Mouse (Mus musculus): Measurements from ENCODE around the gene H13.

H13 gene

DNA sequence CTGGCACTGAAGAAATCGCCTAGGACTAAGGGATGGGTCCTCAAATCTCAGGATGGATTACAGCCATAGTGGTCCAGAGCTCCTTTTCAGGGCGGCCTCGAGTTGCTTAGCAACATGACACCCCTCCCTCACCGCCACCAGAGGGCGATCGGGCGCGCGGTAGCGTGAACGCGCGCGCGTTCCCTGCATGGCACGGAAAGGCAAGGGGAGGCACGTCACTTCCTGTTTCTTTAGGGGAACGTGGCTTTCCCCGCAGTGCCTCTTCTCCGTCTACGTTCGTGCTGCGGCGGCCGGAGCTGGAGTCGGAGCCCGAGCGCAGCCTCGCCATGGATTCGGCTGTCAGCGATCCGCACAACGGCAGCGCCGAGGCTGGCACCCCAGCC, at the start of gene H13:
Gene H13, plus strand, starts transcription at position 206 of the 383 bp plus-strand sequence.
- peak; percentile 86 to 90 for DNase-seq (ENCODE audit: low spot score in 2 of 2)

DNA sequence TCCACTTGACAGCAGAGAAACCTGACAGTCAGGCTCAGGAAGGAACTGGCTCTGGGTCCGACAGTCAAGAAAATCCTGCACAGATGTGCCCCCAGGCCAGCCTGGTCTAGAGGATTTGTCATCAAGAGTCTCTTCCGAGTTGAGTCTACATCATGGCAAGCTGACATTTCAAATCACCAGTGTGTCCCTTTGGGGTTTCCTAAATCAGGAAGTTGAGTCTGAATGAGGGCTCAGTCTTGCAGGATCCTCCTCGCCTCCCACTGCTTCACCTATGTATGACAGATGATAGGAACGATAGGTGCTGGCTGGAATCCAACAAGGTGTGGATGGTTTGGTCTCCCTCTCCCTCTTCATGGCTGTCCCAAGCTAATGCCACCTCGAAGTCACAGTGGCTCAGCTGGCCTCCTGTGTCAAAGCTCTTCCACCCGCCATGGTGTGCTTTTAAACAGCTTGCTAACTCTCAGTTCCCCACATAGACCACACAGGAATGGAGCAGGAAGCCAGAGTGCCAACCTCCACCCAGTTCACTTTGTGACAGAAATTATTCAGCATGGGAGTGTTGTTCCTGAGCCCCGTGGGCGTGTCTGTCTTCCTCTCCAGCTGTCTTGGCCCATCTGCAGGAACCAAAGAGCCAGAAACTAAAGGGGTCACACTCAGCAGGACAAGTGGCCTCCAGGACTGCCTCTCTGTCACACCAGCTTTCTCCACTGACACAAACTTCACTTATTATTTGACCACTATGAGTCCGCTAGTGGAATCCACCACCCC, 48.7 kb upstream of the H13 start:
- DNase-seq (ENCODE audit: low spot score in 2 of 2): no peak

DNA sequence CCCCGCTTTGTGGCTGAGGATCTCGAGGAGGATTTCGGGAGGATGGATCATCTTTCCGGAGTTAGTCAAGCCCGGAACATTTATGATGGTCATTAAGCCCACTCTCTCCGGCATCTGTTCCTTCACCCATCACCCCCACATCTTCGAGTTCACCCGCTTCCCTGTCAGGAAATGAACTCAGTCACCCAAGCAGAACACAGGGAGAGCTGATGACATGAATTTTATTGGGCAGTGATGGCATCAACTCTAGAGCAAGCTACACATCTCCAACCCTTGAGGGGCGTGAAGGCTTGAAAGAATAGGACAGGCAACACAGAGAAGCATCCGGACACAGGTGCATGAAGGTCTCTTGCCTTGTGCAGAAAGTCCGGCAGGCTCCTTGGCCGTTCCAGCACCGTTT, 47.1 kb upstream of the H13 start:
- no peak for DNase-seq (ENCODE audit: low spot score in 2 of 2)

DNA sequence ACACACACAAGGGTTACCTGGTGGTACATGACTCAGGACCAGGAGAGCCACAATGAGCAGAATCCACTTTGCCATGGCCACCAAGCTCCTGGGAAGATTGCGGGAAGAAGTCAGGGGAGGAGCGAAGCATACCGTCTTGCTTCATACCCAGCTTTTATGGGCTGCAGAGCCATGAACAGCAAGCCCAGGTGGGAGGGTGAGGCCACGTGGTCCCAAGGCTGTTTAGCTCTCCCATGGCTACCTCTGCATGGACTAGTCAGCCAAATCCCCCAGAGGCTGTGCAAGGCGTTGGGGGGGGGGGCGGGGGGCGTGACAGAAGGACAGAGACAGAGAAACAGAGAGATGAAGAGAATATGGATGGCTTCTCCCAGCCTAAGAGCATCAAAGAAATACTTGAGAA, 46.3 kb upstream of the H13 start, which contains the start of gene Defb25:
Gene Defb25, minus strand, starts transcription at position 101 of the 400 bp plus-strand sequence.
- DNase-seq (ENCODE audit: low spot score in 2 of 2): no peak

DNA sequence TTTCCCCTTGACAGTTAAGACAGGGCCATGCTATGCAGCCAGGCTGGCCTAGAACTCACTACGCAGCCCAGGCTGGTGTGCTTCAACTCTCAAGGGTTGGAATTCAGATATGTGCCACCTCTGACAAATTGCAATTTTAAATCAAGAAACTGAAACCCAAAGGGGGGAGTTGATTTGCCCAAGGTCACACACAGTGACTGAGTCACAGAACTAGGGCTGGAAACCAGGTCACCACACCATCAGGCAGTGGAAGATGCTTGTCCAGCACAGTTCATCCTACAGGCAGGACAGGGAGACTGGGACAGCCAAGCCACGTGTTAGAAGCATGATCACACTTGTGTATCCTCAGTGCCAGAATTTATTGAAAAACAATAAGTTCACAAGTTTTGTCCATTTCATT, 44.7 kb upstream of the H13 start:
- no peak for DNase-seq (ENCODE audit: low spot score in 2 of 2)

DNA sequence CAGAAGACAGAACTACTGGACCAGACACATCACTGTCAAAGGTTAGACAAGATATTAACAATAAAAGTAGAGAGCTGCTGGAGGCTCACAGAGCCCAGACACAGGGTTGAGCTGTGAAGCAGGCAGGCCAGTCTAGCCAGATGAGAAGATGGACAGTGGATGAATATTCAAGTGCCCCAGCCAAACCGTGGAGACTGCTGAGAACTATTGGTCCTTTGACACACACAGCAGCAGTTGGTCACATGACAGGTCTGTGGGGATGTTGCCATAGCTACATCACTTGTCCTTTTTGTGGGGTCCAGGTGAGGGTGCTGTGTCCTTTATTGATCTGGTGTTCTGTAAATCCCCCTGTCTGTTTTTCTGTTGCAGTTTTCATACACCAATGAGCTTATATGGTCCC, 44.0 kb upstream of the H13 start:
- DNase-seq (ENCODE audit: low spot score in 2 of 2): no peak

DNA sequence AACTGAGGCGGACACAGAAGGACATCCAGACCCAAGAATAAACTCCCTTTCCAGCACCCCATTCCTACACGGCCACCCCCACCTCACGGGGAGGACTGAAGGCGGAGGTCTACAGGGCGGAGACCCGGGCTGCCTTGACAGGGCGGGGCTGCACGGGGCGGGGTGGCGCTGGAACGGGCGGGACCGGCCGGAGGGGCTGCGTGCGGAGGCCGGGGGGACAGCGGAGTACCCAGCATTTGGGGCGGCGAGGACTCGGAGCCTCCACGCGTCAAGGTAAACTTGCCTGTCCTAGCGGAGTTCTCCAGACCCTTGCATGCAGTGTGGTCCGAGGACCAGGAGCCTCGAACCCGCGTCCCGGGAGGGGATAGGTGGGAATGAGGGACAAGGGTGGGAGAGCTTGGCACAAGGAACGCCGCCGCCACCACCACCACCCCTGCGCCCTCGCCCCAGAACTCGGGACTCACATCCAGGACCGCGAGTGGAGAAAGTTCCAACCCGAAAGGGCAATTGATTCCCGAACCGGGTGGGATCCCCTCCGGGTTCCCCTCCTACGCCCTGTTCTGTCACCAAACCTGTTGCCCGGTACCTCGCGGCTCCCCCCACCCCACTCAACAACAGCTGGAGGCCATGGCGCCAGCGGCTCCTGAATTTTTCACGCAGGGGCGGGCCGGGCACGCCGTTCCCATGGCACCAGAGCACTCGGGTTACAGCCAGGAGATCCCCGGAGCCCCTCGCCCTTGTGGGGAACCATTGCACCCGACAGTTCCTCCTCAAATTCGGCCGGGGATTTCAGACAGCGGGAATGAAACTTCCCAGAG, 42.3 kb upstream of the H13 start, which contains the start of gene Rem1:
Gene Rem1, plus strand, starts transcription at position 178 of the 818 bp plus-strand sequence.
- peak; percentile 59 to 62 for DNase-seq (ENCODE audit: low spot score in 2 of 2)

DNA sequence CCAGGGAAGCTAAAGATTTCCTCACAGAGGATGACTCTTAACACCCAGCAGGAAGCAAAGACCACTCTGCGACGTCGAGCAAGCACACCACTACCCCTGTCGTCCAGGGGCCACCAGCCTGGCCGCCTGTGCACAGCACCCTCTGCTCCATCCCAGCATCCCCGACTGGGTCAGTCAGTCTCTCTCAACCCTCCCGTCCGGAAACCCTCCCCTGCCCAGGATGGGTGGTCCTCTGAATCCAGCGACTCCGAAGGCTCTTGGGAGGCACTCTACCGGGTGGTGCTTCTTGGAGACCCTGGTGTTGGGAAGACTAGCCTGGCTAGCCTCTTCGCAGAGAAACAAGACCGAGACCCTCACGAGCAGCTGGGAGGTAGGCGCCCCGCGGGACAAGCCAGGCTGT, 41.2 kb upstream of the H13 start:
- no peak for DNase-seq (ENCODE audit: low spot score in 2 of 2)

DNA sequence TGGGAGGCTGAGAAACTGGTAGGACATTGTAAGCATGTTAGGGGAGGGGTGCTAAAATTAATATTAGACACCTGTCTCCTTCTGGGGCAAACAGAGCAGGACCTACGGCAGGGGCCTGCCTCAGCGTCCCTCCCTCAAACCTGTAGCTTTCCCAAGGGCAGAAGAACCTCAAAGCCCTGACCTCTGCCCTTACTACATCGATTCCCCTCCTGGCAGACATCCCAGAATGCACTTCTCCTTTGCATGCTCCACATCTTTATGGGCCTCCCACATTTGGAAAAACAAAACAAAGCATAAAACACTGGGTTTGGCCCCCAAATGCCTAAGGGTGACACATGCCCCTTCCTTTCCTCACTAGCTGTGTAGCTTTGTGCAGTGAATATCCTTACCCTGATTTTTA, 40.0 kb upstream of the H13 start:
- no peak for DNase-seq (ENCODE audit: low spot score in 2 of 2)

DNA sequence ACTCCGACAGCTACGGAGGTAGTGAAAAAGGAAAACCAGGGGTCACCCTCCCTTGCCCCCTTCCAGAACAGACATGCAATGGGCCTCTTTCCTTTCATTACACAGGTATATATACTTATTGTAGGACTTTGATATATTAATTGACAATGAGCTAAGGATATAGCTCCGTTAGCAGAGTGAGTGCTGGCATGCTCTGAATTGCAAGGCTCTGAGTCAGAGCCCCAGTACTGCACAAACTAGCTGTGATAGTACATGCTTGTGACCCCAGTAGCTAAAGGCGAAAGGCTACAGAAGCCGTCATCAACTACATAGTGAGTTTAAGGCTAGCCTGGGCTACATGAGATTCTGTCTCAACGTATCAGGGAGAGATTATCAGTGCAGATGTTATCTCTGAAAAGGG, 39.4 kb upstream of the H13 start:
- DNase-seq (ENCODE audit: low spot score in 2 of 2): no peak

DNA sequence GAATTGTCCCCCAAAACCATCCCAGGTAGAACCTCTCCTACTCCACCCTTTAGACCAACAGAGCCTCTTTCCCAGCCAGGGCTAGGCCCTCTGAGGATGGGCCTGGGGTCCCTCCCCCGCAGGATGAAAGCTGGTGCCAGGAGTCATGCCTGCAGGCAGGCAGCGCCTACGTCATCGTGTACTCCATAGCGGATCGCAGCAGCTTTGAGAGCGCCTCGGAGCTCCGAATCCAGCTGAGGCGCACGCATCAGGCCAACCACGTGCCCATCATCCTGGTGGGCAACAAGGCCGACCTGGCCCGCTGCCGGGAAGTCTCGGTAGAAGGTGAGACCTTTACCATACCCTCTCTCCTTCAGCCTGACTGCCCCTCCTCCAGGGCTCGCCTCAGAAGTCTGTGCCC, 35.9 kb upstream of the H13 start:
- no peak for DNase-seq (ENCODE audit: low spot score in 2 of 2)

DNA sequence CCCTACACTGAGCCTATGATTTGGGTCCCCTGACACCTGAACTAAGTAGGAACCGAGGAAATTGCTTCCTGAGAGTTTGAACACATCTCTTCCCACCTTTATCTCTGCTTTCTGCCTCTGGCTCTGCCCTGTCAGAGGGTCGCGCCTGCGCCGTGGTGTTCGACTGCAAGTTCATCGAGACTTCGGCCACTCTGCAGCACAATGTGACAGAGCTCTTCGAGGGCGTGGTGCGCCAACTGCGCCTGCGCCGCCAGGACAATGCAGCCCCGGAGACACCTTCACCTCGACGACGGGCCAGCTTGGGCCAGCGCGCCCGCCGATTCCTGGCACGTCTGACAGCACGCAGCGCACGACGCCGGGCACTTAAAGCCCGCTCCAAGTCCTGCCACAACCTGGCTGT, 35.0 kb upstream of the H13 start:
- DNase-seq (ENCODE audit: low spot score in 2 of 2): no peak

DNA sequence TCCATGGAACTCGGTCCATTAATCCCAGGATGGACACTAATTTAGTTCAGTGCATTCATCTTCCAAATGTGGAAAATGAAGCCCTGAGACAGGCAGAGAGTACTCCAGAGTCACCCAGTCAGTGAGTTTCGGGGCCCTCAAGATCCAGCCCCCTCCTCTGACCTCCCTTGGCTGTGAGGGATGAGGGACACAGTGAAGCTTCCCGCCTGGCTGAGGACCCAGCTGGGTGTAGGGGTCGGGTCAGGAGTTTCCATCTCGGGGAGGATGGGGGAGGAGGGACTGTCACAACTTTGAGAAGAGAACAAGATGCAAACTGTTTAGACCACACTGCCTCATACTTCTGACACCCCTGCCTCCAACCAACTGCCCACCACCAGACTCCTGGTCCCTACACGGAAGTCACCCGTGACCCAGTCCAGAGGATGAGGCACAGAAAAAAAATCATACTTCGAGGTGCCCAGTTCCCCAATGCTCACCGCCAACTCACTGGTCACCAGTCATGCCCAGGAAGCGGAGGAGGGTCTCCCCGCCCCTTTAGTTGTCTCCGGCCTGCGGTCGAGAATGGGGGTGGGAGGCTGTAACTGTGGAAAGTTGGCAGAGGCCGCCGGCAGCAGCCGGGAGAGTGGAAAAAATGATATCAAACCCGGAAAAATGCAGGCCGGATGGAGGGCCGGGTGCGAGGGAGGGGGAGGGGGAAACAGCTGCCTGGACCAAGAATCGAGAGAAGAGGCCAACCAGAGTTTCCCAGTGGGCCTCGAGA, 32.8 kb upstream of the H13 start:
- DNase-seq (ENCODE audit: low spot score in 2 of 2): peak; percentile 80 to 85

DNA sequence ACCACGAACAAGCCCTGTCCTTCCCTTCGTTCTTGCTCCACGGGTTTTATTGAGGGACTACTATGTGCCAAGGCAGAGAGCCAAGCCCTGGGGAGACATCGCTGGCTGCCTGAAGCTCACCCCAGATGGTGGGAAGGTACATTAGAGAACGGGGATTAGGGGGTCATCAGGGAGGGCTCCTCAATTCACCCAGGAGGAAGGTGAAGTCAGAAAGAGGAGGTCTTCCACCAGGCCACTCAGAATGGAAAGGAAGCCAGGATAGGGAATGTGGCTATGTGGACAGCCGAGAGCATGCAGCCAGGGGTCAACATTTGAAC, 32.3 kb upstream of the H13 start:
- DNase-seq (ENCODE audit: low spot score in 2 of 2): no peak

DNA sequence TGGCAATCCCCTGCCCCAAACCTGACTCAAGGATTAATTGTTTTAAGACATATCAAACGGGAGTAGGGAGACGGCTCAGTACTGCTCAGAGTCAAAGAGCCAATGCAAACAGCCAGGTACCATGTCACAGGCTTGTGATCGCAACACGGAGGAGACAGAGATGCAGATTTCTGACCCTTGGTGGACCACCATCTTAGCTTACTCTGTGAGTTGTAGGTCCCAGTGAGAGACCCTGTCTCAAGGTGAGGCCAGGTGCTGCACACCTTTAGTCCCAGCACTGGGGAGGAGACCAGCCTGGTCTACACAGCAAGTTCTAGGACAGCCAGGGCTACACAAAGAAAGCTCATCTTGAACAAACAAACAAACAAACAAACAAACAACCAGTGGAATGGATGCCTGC, 31.9 kb upstream of the H13 start:
- DNase-seq (ENCODE audit: low spot score in 2 of 2): no peak

DNA sequence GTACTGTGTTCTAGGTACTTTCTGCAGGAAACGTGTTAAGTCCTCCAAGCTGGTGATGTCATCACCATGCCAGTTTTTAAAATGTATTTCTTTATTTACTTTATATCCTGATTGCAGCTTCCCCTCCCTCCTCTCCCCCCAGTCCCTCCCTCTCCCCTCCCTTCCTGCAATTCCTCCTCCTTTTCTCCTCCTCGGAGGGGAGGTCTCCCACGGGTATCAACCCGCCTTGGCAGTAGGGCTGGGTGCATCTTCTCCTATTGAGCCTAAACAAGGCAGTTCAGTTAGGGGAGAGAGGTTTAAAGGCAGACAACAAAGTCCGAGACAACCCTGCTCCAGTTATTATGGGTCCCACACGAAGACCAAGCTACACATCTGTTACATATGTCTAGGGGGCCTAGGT, 30.4 kb upstream of the H13 start:
- DNase-seq (ENCODE audit: low spot score in 2 of 2): no peak

DNA sequence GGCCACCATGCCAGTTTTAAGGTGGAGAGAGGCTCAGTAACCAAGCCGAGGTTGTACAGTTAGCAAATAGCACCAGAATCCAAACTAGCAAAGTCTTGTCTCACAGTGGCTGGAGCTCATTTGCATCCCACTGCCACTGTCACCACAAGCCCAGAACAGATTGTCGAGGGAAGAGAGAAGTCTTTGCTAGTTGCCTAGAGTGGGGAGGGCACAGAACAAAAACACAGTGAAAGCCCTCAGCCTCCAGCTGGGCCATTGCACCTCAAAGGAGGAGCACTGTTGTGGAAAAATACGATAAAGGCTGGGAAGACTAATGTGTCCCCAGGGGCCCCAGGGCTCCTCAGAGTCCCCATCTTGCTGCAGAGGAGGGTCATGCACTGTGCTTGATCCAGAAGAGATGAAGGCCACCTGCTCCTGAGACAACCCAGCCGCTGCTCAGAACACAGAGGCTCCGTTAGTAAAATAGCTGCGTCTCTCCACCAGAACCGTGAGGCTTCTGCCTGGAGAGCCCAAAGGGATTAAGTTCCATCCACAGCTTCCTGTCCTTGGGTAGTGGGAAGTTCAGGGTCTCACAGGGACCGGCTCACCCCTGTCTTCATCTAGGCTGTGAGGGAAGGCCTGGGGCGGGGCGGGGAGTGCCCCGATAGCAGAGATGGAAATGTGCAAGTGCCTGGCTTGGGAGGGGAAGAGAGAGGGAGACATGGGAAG, 29.7 kb upstream of the H13 start:
- DNase-seq (ENCODE audit: low spot score in 2 of 2): peak in 1 of 2 experiments; percentile 57

DNA sequence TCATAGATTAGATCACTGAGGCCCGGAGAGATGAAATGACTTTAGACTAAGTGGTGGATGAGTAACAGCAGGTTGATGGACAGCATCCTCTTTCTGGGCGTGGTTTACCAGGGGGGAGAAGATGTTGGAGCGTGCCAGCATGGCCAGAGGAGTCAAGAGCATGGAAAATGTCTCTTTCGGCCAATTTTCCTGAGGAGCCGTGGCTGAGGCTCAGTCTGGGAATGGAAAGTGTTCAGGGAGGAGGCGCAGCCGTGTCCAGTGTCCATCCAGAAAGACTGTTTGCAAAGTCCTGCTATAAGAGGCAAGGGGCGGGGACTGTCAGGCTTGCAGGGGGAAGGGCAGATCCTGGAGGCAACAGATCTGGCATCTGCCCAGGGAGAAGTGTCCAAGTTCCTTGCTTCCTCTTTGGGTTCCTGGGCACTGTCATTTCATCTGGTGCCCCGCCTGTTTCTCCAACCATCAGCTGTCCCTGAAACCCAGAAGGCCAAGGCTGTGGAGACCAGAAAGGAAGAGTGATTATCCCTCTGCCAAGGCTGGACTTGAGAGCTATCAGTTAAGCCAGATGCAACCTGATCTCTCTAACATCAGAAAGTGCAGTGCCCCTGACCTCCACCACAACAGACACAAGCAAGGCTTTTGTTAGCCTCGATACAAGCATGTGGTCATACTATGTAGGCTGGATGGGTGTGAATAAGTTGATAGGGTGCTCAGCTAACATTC, 16.2 kb upstream of the H13 start:
- peak; percentile 45 to 67 for DNase-seq (ENCODE audit: low spot score in 2 of 2)

DNA sequence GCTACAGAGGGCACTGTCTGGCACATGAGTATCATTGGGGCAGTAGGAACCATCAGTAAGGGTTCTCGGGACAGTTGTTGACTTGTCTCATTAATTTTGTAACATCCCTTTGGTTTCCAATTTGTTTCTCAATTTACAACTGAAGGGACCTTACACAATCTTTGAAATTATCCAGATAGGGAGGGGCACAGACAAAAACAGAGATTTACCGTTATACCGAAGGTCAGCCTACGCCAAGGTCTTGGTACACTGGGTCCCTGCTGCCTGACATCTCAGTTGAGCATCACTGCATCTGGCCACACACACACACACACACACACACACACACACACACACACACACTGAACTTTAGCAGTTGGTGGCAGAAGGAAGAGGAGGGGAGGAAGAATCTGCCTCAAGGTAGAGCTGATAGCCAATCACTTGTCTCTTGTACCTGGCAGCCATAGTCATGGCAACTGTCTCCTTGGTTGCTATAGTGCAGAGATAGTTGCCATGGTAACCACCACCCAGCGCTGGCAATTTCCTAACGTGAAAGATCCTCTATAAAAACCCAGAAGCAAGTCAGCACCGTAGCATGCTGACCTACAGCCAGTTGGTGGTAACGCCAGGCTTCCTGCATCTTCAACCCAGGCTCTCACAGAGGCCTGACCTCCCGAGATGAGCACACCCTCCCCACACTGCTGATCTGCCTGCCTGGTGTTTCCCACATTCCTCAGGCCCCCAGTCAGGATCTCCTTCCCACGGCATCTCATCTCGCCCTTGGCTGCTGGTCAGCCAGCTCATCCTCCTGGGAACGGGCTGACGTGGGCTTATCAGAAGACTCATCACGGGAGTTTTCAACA, 15.2 kb upstream of the H13 start:
- DNase-seq (ENCODE audit: low spot score in 2 of 2): peak in 1 of 2 experiments; percentile 39

DNA sequence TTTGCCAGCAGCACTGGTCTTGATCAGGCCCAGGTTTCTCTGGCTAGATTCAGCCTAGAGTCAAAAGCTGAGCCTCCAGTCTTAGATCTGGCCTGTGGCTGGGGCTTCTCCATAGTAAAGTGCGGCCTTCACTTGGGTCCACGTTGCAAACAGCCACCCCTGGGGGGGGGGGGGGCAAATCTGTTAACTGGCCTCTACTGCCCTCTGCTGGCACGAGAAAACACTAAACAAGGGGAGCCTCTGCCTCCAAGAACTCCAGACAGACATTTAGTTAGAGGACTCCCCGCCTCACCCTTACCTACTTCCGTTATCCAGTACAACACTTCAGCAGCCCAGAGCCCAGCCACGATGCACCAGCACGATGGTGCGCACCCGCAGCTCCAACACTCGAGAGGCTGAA, 11.9 kb upstream of the H13 start:
- no peak for DNase-seq (ENCODE audit: low spot score in 2 of 2)

All from urinary bladder, postnatal 4 days (tissue).